ENCODE assay signal across 8 mouse cellular contexts in the genomic region with DNA sequence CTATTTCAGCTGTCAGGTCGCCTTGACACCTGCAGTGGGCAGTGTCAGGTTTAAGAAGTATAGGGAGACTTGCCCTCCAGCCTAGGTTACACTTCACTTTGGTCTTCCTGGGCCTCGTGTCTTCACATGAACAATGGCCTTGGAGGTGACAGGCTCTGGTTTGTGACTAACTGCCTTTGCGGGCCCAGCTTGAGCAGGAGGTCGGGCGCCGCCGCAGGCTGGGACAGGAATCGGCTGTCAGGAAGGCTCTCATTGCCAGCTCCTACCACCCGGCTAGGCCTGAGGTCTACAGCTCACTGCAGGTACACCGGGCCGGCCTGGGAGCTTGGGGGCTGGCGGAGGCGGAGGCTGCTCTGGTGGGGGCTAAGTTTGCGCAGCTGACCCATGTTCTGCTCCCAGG. TPM values are rescaled to one million over a fixed set of nuclear protein-coding genes. Genes with fewer than 3 reads are reported as not detected.
DNase-seq lines count a peak whose midpoint lies in the region; ATAC-seq lines count a peak whose summit lies in the region.

No protein-coding gene starts in this region.

- 0 out of 2 replicates have a peak overlapping the region, but pooled peaks have one; percentile 11 for H3K27ac ChIP-seq in embryonic facial prominence, embryonic 12.5 days

- H3K27me3 ChIP-seq in embryonic facial prominence, embryonic 12.5 days: no peaks in the 10 kb centered on the region
- no peaks in the 10 kb centered on the region for H3K27me3 ChIP-seq in splenic B cell, adult 2 months (ENCODE audit: control insufficient read depth, insufficient read depth, low read length, poor library complexity, severe bottlenecking)

- ATAC-seq in embryonic facial prominence, embryonic 12.5 days (ENCODE audit: insufficient number of reproducible peaks, insufficient read depth, low FRiP score, low TSS enrichment): no peak
- ATAC-seq in megakaryocyte-erythroid progenitor cell, adult 5-6 weeks (replicated peaks; ENCODE audit: low FRiP score, low TSS enrichment, poor library complexity, severe bottlenecking): peak; percentile 45

- intact Hi-C loops in heart, postnatal 25 days (cut with DNase I): no loop called here
- intact Hi-C loops in left cerebral cortex, postnatal 14 days (cut with DNase I): no loop called here

- peaks cover 25% of the 10 kb centered on the region for H3K4me1 ChIP-seq in embryonic facial prominence, embryonic 12.5 days

- peaks cover 11% of the 10 kb centered on the region for H3K36me3 ChIP-seq in embryonic facial prominence, embryonic 12.5 days
- H3K36me3 ChIP-seq in splenic B cell, adult 2 months (ENCODE audit: control insufficient read depth, insufficient read depth, low read length, poor library complexity, severe bottlenecking): no peaks in the 10 kb centered on the region; the same call in 1 of the 2 replicates

- DNase-seq in heart, adult 18-20 months: peak; percentile 49 to 52
- DNase-seq in heart, postnatal 25 days (ENCODE audit: low spot score): no peak
- peak; percentile 88 for DNase-seq in adrenal gland, adult 2 months
- peak; percentile 68 for DNase-seq in heart, postnatal 4 days
- DNase-seq in left cerebral cortex, postnatal 14 days (ENCODE audit: low spot score in 2 of 2): peak; percentile 69 to 70
- peak; percentile 66 for DNase-seq in splenic B cell, adult 2 months (ENCODE audit: low read depth, low spot score)

- H3K4me2 ChIP-seq in embryonic facial prominence, embryonic 12.5 days (replicated peaks): peak overlapping the region; percentile 88

- H3K9ac ChIP-seq in embryonic facial prominence, embryonic 12.5 days: peak overlapping the region; percentile 54

- WGBS in embryonic facial prominence, embryonic 12.5 days: 17% methylated on average over 14 of the region's 14 CpGs

- peak overlapping the region; percentile 90 for H3K4me3 ChIP-seq in embryonic facial prominence, embryonic 12.5 days

- H3K9me3 ChIP-seq in embryonic facial prominence, embryonic 12.5 days: no peaks in the 10 kb centered on the region

RNA-seq across cellular contexts. Expression of a gene that starts 0.9 kb away (rescaled TPM):
- 10 to 100 TPM; 15.1 to 17.5 TPM for total RNA-seq in heart, adult 18-20 months (2021)
- total RNA-seq in heart, postnatal 25 days (2021): 10 to 100 TPM; 12.5 to 13.9 TPM
- total RNA-seq in adrenal gland, adult 2 months (2021): 10 to 100 TPM; 28.9 to 49.2 TPM
- 177 and 230 TPM in 2 replicates for polyA plus RNA-seq in adrenal gland, adult 2 months (2012; rRNA removed)
- 19.2 and 21.0 TPM in 2 replicates for polyA plus RNA-seq in embryonic facial prominence, embryonic 12.5 days (2016; fragmentation: Nextera tagmentation; extraction: Ambion mirVana)
- 10 to 100 TPM; 10.2 to 11.9 TPM for total RNA-seq in heart, postnatal 4 days (2021)
- total RNA-seq in left cerebral cortex, postnatal 14 days (2021): 10 to 100 TPM; 36.0 to 42.1 TPM
- 16.1 and 16.8 TPM in 2 replicates for total RNA-seq in megakaryocyte-erythroid progenitor cell, adult 5-6 weeks (2014; fragmentation: Nextera tagmentation)
- 8.0 and 11.9 TPM in 2 replicates for total RNA-seq in megakaryocyte-erythroid progenitor cell, adult 5-6 weeks (2017)

RNA-seq across cellular contexts. Expression of a gene that starts 2.9 kb away (rescaled TPM):
- total RNA-seq in heart, adult 18-20 months (2021): 10 to 100 TPM; 36.3 to 37.8 TPM
- 10 to 100 TPM; 36.2 to 43.0 TPM for total RNA-seq in heart, postnatal 25 days (2021)
- total RNA-seq in adrenal gland, adult 2 months (2021): 10 to 100 TPM; 40.0 to 56.3 TPM
- 18.8 and 28.8 TPM in 2 replicates for polyA plus RNA-seq in adrenal gland, adult 2 months (2012; rRNA removed)
- 113 and 122 TPM in 2 replicates for polyA plus RNA-seq in embryonic facial prominence, embryonic 12.5 days (2016; fragmentation: Nextera tagmentation; extraction: Ambion mirVana)
- total RNA-seq in heart, postnatal 4 days (2021): 10 to 100 TPM; 55.1 to 68.4 TPM
- 10 to 100 TPM; 48.2 to 48.5 TPM for total RNA-seq in left cerebral cortex, postnatal 14 days (2021)
- total RNA-seq in megakaryocyte-erythroid progenitor cell, adult 5-6 weeks (2014; fragmentation: Nextera tagmentation): 88.4 and 129 TPM in 2 replicates
- 120 and 128 TPM in 2 replicates for total RNA-seq in megakaryocyte-erythroid progenitor cell, adult 5-6 weeks (2017)

RNA-seq across cellular contexts. Expression of a gene that starts 17.4 kb away (rescaled TPM):
- 10 to 100 TPM in 1 of 2 experiments, 1 to 10 TPM in 1; 8.9 to 10.7 TPM for total RNA-seq in heart, adult 18-20 months (2021)
- total RNA-seq in heart, postnatal 25 days (2021): 1 to 10 TPM; 8.0 to 9.0 TPM
- total RNA-seq in adrenal gland, adult 2 months (2021): 10 to 100 TPM in 1 of 2 experiments, 1 to 10 TPM in 1; 9.9 to 16.0 TPM
- polyA plus RNA-seq in adrenal gland, adult 2 months (2012; rRNA removed): 14.8 and 15.4 TPM in 2 replicates
- polyA plus RNA-seq in embryonic facial prominence, embryonic 12.5 days (2016; fragmentation: Nextera tagmentation; extraction: Ambion mirVana): 1.3 and 1.9 TPM in 2 replicates
- 1 to 10 TPM; 4.9 to 5.5 TPM for total RNA-seq in heart, postnatal 4 days (2021)
- 10 to 100 TPM; 57.5 to 58.4 TPM for total RNA-seq in left cerebral cortex, postnatal 14 days (2021)
- total RNA-seq in megakaryocyte-erythroid progenitor cell, adult 5-6 weeks (2014; fragmentation: Nextera tagmentation): 5.2 and 9.3 TPM in 2 replicates
- total RNA-seq in megakaryocyte-erythroid progenitor cell, adult 5-6 weeks (2017): 0.95 and 3.5 TPM in 2 replicates
